Mouse (Mus musculus): ENCODE measurements around the gene Cercam. TPM values are rescaled to one million over a fixed set of nuclear protein-coding genes. Genes with fewer than 3 reads are reported as not detected.

Gene Cercam
- polyA plus RNA-seq (2015; fragmentation: Nextera tagmentation; extraction: Ambion mirVana) = 17.7 and 18.7 TPM in 2 replicates

DNA sequence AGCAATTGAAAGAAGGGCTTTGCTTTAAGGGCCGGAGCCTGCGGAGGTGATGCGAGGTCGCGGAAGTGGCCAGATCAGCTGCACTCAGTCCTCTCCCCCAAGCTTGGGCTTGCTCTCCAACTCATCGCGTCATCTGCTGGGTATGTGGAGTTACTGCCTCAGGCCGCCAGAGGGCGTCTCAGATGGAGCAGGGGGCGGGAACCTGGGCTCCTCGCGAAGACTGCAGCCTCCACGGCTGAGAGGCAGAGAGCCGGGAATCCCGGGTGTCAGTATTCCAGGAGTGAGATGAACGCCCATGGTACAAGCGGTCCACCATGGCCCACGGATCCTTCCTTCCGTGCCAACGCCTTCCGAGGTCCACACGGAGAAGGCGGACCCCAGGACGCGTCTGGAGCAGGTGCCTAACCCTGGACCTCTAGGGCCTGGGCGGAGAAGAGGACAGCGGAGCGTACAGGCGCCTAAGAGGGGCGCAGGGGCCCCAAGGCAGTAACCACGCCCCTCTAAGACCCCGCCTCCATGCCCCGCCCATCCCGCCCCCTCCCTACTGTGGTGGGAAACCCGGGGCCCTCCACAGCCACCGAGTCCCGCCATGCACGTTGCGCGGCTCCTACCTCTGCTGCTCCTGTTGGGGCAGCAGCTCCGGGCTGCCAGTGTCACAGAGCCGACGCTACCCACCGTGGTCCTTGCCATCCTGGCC, at the start of gene Cercam:
Gene Cercam (plus strand): TSS at position 216 of the 697 bp plus-strand sequence.
- no peaks in the 10 kb centered on the region for H3K9me3 ChIP-seq (ENCODE audit: control insufficient read depth, low read length)
- ATAC-seq (ENCODE audit: low FRiP score, low TSS enrichment) (peak; percentile 90), DNase-seq (ENCODE audit: low spot score) (peak; percentile 85)
- H3K36me3 ChIP-seq (ENCODE audit: control insufficient read depth, insufficient read depth, low read length) = 0 out of 2 replicates have a peak, but pooled peaks cover 2% of the 10 kb centered on the region
- TF ChIP-seq EP300 (optimal IDR thresholded peaks at IDR 0.05) (no peak), CTCF (IDR thresholded peaks at IDR 0.05; ENCODE audit: low read depth) (peak; percentile 95)
- H3K4me1 ChIP-seq (replicated peaks; ENCODE audit: control insufficient read depth, insufficient read depth) = no peaks in the 10 kb centered on the region
- peak within 1 kb of the TSS; percentile 55 for H3K4me3 ChIP-seq (ENCODE audit: low read depth, low read length)
- peak within 1 kb of the TSS; percentile 71 for H3K9ac ChIP-seq (ENCODE audit: low read length)
- WGBS = under 1% methylated on average over 43 of the region's 44 CpGs
- H3K27me3 ChIP-seq (ENCODE audit: control insufficient read depth, insufficient read depth, low read length) = no peaks in the 10 kb centered on the region
- peak within 1 kb of the TSS; percentile 90 for H3K4me2 ChIP-seq (replicated peaks; ENCODE audit: low read depth)
- H3K27ac ChIP-seq (replicated peaks) = peak within 1 kb of the TSS; percentile 86

DNA sequence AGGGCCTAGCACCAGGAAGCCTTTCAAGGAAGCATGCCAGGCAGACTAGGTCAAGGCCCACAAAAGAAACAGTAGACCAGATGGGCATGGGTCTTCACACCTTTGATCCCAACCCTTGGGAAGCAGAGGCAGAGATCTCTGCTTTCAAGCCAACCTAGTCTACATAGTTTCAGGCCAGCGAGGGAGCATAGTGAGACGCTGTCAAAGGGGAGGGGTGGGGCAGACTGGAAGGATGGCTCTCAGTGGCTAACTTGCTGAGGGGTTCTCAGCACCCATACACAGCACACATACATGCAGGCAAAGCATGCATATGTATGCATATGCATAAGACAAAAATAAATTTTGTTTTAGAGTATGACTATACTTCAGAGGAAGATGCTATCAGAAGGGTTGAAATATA, 49.6 kb upstream of the Cercam start:
- ATAC-seq (ENCODE audit: low FRiP score, low TSS enrichment) (no peak), DNase-seq (ENCODE audit: low spot score) (no peak)
- Histone ChIP-seq H3K27ac (replicated peaks) (no peak overlapping the region), H3K36me3 (ENCODE audit: control insufficient read depth, insufficient read depth, low read length) (peaks cover 6% of the 10 kb centered on the region; the same call in 1 of the 2 replicates), H3K4me2 (replicated peaks; ENCODE audit: low read depth) (peak overlapping the region; percentile 76; the same call in 1 of the 2 replicates), H3K4me1 (replicated peaks; ENCODE audit: control insufficient read depth, insufficient read depth) (0 out of 2 replicates have a peak, but pooled peaks cover 2% of the 10 kb centered on the region), H3K27me3 (ENCODE audit: control insufficient read depth, insufficient read depth, low read length) (no peaks in the 10 kb centered on the region), H3K9ac (ENCODE audit: low read length) (no peak overlapping the region), H3K9me3 (ENCODE audit: control insufficient read depth, low read length) (no peaks in the 10 kb centered on the region), H3K4me3 (ENCODE audit: low read depth, low read length) (no peak overlapping the region)
- WGBS = 27% methylated on average over 2 of the region's 2 CpGs
- TF ChIP-seq CTCF (IDR thresholded peaks at IDR 0.05; ENCODE audit: low read depth) = no peak
- TF ChIP-seq EP300 (optimal IDR thresholded peaks at IDR 0.05) = no peak

DNA sequence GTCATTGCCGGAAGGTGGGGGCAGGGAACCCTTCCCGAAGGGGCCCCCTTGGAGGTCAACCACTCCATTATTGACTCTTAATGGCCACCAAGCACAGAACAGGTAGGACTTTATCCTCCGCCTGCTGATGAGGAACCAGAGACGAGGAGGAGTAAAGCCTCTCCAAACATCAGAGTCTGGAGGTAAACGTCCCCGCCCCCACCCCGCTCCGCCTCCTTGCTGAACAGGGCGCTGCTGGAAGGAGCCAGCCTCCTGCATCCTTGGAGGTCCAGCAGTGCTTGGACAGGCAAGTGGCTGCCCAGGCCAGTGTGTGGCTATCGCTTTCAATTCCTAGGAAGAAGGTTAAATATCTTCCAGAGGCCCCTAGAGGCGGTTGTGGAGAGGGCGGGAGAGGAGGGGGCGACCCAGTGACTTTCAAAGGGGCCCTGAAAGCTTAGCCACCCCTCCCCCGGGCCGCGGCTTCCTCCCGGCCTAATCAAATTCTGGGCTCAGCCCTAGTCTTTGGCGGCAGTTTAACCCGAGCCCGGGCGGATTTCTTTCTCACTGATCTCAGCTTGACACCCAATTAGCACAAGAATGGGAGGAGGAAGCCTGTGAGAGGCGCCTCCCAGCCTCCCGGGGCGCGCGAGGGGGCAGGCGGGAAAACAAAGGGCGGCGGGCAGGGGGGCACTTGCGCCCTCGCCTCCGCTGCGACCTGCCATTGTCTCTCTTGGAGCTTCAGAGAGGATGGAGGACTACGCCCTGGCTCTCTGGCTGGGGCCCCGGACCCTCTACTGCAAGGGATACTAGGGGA, 48.7 kb upstream of the Cercam start, which contains the start of gene Urm1:
Gene Urm1 (plus strand): TSS at position 51 of the 793 bp plus-strand sequence.
- TF ChIP-seq EP300 (optimal IDR thresholded peaks at IDR 0.05) (peak; percentile 9), CTCF (IDR thresholded peaks at IDR 0.05; ENCODE audit: low read depth) (peak; percentile 20; the same call in 1 of the 2 replicates)
- H3K27ac ChIP-seq (replicated peaks) = peak within 1 kb of the TSS; percentile 94
- peak within 1 kb of the TSS; percentile 48 for H3K4me3 ChIP-seq (ENCODE audit: low read depth, low read length)
- H3K9me3 ChIP-seq (ENCODE audit: control insufficient read depth, low read length) = no peaks in the 10 kb centered on the region
- H3K27me3 ChIP-seq (ENCODE audit: control insufficient read depth, insufficient read depth, low read length) = no peaks in the 10 kb centered on the region
- peak; percentile 76 for ATAC-seq (ENCODE audit: low FRiP score, low TSS enrichment)
- DNase-seq (ENCODE audit: low spot score) = peak; percentile 84
- peak within 1 kb of the TSS; percentile 76 for H3K4me2 ChIP-seq (replicated peaks; ENCODE audit: low read depth)
- 2% methylated on average over 33 of the region's 35 CpGs for WGBS
- 0 out of 2 replicates have a peak, but pooled peaks cover 2% of the 10 kb centered on the region for H3K4me1 ChIP-seq (replicated peaks; ENCODE audit: control insufficient read depth, insufficient read depth)
- peaks cover 5% of the 10 kb centered on the region; the same call in 1 of the 2 replicates for H3K36me3 ChIP-seq (ENCODE audit: control insufficient read depth, insufficient read depth, low read length)
- H3K9ac ChIP-seq (ENCODE audit: low read length) = peak within 1 kb of the TSS; percentile 71

DNA sequence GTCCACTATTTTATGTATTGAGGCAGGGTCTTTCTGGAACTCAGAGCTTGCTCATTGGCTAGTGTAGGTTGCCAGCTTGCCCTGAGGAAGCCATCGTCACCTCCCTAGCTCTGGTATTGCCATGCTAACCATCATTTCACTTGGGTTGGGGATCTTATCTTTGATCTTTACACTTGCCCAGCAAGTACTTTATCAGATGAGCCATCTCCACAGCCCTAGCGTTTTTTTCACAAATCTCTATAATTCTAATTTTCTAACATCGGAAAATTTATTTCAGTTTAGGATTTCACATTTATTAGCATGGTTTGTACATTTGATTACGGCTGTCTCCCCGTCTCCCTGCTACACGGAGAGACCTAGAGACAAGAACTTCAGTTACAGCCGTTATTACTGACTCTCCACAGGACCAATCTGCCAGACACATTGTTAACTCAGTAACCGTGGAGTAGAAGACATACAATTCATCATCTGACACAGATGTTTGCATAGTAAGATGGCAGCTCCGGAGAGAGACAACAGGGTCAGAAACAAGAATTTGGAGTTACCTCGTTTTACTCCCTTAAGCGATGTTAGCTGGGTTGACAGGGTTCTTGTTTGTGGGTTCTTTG, 42.5 kb upstream of the Cercam start:
- peak overlapping the region; percentile 96 for H3K4me3 ChIP-seq (ENCODE audit: low read depth, low read length)
- no peaks in the 10 kb centered on the region for H3K36me3 ChIP-seq (ENCODE audit: control insufficient read depth, insufficient read depth, low read length)
- ATAC-seq (ENCODE audit: low FRiP score, low TSS enrichment) (no peak), DNase-seq (ENCODE audit: low spot score) (no peak)
- WGBS = 7% methylated on average over 11 of the region's 11 CpGs
- H3K27ac ChIP-seq (replicated peaks) = peak overlapping the region; percentile 71
- TF ChIP-seq EP300 (optimal IDR thresholded peaks at IDR 0.05) (no peak), CTCF (IDR thresholded peaks at IDR 0.05; ENCODE audit: low read depth) (no peak)
- H3K4me2 ChIP-seq (replicated peaks; ENCODE audit: low read depth) = peak overlapping the region; percentile 58
- H3K4me1 ChIP-seq (replicated peaks; ENCODE audit: control insufficient read depth, insufficient read depth) = no peaks in the 10 kb centered on the region
- no peaks in the 10 kb centered on the region for H3K27me3 ChIP-seq (ENCODE audit: control insufficient read depth, insufficient read depth, low read length)
- no peaks in the 10 kb centered on the region for H3K9me3 ChIP-seq (ENCODE audit: control insufficient read depth, low read length)
- peak overlapping the region; percentile 47 for H3K9ac ChIP-seq (ENCODE audit: low read length)

DNA sequence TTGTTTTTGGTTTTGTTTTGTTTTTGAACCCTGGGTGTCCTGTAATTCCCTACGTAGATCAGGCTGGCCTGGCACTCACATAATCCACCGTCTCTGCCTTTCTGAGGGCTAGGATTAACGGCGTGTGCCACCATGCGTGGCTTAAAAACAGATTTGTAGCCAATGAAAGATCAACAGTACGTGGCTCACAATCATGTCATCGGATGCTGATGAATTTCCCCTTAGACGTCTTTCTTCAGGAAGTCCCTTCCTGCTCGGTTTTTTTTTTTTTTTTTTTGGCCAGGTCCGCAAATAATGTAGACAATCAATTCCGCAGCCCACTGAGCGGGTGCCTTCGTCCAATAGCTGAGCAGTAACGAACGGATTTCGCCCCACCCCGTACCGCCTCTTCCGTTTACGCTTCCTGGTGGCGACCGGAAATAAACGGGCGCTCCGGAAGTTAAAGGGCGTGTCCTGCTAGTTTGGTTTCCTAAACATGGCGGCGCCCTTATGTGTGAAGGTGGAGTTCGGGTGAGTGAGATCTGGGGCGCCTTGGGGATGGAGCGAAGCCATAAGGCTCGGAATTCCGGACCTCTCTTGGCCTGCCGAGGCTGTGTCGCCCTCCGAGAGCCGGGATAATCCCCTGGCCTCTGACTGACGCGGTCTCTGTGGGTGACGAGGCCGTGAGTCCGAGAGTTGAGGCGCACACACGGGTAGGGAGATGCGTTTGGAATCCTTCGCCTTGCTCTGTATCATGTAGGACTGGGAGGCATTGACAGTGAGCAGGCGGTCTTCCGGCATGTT, 41.8 kb upstream of the Cercam start:
- Histone ChIP-seq H3K36me3 (ENCODE audit: control insufficient read depth, insufficient read depth, low read length) (no peaks in the 10 kb centered on the region), H3K4me1 (replicated peaks; ENCODE audit: control insufficient read depth, insufficient read depth) (no peaks in the 10 kb centered on the region), H3K27me3 (ENCODE audit: control insufficient read depth, insufficient read depth, low read length) (no peaks in the 10 kb centered on the region), H3K4me2 (replicated peaks; ENCODE audit: low read depth) (peak overlapping the region; percentile 77), H3K9me3 (ENCODE audit: control insufficient read depth, low read length) (no peaks in the 10 kb centered on the region), H3K27ac (replicated peaks) (peak overlapping the region; percentile 71), H3K4me3 (ENCODE audit: low read depth, low read length) (peak overlapping the region; percentile 96), H3K9ac (ENCODE audit: low read length) (peak overlapping the region; percentile 83)
- WGBS = under 1% methylated on average over 48 of the region's 48 CpGs
- DNase-seq (ENCODE audit: low spot score) (peak; percentile 97), ATAC-seq (ENCODE audit: low FRiP score, low TSS enrichment) (peak; percentile 97)
- no peak for TF ChIP-seq EP300 (optimal IDR thresholded peaks at IDR 0.05)
- TF ChIP-seq CTCF (IDR thresholded peaks at IDR 0.05; ENCODE audit: low read depth) = no peak

Data from stomach, postnatal 0 days (tissue).